Mouse (Mus musculus): Measurements from ENCODE around the gene Ddx39b.

GRCm38 (mm10) chr17:35239700-35240099, 1.8 kb upstream of the Ddx39b start:
- TF ChIP-seq POLR2A (IDR thresholded peaks at IDR 0.05; ENCODE audit: extremely low read depth, insufficient read depth, low read length) = no peak
- no peak for TF ChIP-seq CTCF (IDR thresholded peaks at IDR 0.05; ENCODE audit: extremely low read depth, insufficient read depth, low read length)

Measured in cortical plate, adult 2 months (tissue).